Mouse (Mus musculus) spleen, postnatal 14 days (tissue): ENCODE results near the gene Dock2.
"Not testable (repeated sequence)": the region's sequence is repeated elsewhere in the genome, so short reads cannot be mapped to it uniquely, and the experiment has no call there.

Experiments
- DNase-seq, 2 experiments: peaks; one replicate each; pipeline ENCODE4 v3.0.0; 2021 to 2022; ENCODE audit warnings: low spot score in 2 of 2

Gene Dock2

GRCm38 (mm10) chr11:34783587-34784043 is at the start of gene Dock2:
Dock2 (minus strand) TSS chr11:34783892.
- peak; percentile 50 to 52 for DNase-seq

DNA sequence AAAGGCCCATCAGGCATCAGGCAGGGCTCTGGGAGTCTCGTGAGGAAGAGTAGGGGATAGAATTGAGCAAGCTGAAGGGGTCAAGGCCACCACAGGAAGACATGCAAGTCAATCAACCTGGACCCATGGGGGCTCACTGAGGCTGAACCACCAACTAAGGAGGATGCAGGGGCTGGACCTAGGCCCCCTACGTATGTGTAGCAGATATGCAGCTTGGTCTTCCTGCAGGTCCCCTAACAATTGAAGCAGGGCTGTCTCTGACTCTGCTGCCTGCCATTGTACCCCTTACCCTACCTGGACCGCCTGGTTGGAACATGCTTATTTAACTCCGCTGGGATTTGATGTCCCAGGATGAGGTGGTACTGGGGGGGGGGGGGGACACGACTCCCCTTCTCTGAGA is 49.0 kb upstream of the Dock2 start:
- DNase-seq = no peak

DNA sequence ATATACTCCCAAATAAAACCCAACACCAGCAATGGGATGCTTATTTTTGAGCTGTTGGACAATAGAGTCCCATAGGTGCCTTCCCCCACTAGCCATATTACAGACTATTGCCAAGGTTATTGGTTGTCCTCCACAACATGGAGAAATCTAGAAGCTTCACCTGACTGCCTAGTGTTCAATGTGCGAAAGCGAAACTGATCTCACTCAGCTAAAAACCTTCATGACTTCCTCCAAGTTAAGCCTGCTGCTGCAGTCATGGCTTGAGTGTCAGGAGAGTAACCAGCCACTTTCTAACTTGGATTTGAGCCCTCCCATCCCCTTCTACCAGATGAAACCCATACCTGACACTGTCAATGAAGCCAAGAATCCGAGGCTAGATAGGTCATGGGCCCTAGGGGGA is 44.1 kb upstream of the Dock2 start:
- no peak for DNase-seq

- DNase-seq = no peak
Observed at GRCm38 (mm10) chr11:34826940-34827339, 43.2 kb upstream of the Dock2 start.

- no peak for DNase-seq
Observed at GRCm38 (mm10) chr11:34824791-34825190, 41.1 kb upstream of the Dock2 start.

DNA sequence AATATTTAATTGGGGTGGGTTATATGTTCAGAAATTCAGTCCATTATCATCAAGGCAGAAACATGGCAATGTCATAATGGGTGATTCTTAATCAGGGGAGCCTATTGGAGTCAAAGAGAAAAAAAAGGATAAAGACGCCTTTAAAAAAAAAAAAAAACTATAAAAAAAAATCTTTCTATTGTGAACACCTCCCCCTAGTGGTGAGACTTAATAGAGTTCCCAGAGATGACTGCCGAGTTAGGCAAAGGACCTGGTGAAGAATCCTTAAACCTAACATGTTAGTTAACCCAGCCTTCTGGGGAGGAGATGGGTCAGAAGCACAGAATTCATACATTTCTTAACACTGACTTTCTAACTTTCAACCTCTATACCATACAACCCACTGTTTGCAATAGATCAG is 31.1 kb upstream of the Dock2 start:
- no peak for DNase-seq

- no peak for DNase-seq
Observed at GRCm38 (mm10) chr11:34814319-34814718, 30.6 kb upstream of the Dock2 start.

GRCm38 (mm10) chr11:34805026-34805425 is 21.3 kb upstream of the Dock2 start:
- not testable (repeated sequence) for DNase-seq

- not testable (repeated sequence) for DNase-seq
Observed at GRCm38 (mm10) chr11:34798066-34798465, 14.4 kb upstream of the Dock2 start.

DNA sequence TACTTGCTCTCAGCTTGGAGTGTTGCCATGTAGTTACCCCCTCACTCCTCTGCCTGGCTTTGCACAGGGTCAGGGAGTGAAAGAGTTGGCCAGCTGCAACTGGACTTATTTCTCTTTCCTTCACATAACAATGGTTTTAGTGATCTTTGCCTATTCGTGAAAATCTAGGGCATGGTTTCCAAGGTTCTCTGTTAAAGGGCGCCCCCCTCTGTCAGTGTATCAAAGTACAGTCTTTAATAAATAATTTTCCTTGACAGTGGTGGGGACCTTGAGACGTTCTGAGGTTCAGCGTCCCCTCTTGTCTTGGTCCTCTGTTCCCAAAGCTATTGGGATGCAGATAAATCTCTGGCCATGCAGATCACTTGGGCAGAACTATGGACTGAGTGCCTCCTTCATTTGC is 12.4 kb upstream of the Dock2 start:
- peak in 1 of 2 experiments; percentile 33 for DNase-seq

GRCm38 (mm10) chr11:34791872-34792271 is 8.2 kb upstream of the Dock2 start:
- DNase-seq = no peak

GRCm38 (mm10) chr11:34784864-34785263 is 1.2 kb upstream of the Dock2 start:
- no peak for DNase-seq

DNA sequence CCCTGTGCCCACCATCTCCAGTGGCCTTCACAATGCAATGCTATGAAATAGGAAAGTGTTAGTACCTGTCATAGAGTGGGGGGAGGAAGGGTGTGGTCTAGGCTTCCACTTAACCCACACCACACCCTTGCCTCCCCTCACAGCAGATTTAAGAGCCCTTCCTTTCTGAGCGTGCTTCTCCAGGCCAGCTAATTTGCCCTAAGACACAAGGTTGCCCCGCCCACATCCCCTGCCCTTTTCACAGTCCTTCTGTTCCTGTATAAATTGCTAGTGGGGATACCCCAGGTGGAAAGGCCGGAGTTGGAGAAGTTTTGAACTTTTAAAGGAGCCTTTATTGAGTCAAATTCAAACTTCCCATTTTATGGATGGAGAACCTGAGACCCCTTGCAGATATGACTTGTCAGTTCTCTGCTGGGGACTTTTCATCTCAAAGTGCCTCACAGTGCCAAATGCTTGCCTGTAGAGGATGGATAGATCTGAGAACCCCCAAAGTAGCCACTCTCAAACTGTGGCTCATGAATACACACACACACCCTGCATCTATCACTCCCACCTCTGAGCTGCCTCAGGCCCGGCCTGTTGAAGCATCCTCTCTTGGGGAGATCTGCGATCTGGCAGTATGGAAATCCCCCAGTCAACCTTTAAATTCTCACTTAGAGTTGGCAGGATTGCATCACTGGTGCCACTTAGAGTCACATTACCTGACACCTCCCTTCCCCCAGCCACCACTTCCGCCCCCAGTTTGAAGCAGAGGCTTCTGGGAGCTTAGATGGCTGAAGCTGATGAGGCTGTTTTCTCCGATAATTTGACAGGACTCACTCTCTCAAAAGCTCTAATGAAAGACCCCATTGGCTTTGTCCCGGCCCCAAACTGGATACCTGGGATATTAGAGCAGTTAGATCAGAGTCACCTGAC is 919 bp downstream of the Dock2 start:
- DNase-seq = peak; percentile 48 to 67

GRCm38 (mm10) chr11:34780786-34781185 is 2.9 kb downstream of the Dock2 start:
- DNase-seq = no peak

DNA sequence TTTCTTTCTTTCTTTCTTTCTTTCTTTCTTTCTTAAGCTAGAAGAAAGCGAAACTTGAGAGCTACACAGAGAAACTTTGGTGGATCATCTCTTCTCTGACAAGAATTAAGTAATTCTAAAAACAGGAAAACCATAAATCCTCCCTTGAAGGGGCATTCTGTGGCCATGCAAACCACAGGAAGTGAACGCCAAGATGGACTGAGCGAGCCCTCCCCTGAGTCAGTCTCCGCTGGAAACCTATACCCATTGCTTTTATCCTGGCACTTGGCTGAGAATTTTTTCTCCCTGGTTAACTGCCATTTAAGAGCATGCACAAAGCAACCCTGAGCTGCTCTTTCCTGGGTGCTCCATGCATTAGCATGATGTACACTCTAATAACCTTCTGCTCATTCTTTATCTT is 3.7 kb downstream of the Dock2 start:
- DNase-seq = no peak

GRCm38 (mm10) chr11:34778351-34778750 is 5.3 kb downstream of the Dock2 start:
- no peak for DNase-seq

DNA sequence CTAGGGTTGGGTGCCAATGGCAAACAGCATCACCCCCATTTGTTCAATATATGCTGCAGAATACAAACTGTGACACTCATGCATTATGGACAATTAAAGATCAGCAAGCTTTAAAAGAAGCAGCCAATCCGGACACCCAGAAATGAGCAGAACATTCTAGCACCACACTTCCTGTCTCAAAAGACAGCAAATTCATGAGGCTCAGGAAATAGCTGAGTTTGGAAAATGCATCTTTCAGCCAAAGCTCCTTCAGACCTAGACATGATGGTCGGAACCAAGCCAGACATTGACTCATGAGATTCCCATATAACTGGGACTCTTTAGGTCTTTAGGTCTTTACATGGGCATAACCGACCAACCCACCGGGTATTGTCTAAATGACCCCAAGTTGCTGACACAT is 6.2 kb downstream of the Dock2 start:
- no peak for DNase-seq

DNA sequence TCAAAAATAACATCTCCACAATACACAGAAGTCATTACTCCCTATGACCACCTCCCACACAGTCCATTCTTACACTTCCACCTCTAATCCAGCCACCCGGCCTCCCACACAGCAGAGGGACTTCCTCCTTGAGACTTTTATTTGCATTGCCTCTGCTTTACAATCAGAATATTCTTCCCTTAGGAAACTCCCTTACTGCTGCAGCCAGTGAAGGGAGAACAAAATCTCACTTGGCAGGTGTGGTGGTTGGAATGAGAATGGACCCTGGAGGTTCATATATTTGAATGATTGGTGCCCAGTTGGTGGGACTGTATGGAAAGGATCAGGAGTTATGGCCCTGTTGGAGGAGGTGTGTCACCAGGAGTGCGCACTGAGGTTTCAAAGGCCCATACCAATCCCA is 7.6 kb downstream of the Dock2 start:
- DNase-seq = no peak

GRCm38 (mm10) chr11:34774636-34775035 is 9.1 kb downstream of the Dock2 start:
- DNase-seq = no peak

GRCm38 (mm10) chr11:34773304-34773895 is 10.3 kb downstream of the Dock2 start:
- no peak for DNase-seq

DNA sequence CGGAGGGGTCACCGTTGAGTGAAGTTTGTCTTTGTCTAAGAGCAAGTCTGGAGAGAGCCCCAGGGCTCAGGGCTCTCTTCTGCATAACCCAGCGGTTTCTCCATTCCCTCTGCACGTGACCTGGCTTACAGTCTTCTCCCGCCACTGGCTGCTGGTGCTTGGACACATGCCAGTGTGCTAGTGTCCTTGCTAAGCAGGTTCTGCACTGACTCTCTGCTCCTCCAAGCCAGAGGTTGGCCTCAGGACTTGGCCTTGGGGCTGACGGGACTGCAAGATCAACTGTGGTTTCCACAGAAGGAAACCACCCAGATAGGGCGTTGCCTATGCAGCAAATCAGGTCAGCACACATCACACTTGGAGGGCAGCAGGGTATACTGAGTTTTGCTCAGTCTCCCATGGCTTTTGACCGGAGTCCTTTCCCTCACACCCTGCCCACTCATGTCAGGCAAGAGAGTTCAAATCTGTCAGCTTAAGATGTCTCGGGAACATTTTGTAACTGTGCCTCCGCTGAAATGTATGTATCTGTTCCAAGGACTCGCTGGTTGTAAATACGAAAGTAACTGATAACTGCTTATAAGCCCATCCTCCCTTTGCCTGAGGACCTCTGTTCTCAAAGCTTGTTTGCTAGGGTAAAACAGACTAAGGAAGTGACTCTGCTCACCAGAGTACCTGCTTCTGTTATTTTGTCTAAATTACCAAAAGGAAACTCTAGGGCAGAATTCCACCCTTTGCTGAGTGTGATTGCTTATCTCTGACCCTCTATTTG is 12.3 kb downstream of the Dock2 start:
- peak in 1 of 2 experiments; percentile 24 for DNase-seq

- no peak for DNase-seq
Observed at GRCm38 (mm10) chr11:34770666-34771065, 13.0 kb downstream of the Dock2 start.
